Mouse (Mus musculus) intestine, embryonic 14.5 days (tissue): ENCODE measurements around the gene Lhx2. TPM values are rescaled to one million over a fixed set of nuclear protein-coding genes. Genes with fewer than 3 reads are reported as not detected.

Source experiments
- ATAC-seq: fragments of 200-750 bp; cut with Nextera tagmentation; replicated peaks from 2 replicates; pipeline ENCODE4 v1.8.0; 2017; ENCODE audit warnings: low read depth, moderate number of reproducible peaks, moderate TSS enrichment, moderate library complexity; ENCODE audit not compliant: low FRiP score, low TSS enrichment
- DNase-seq: peaks from one replicate; pipeline ENCODE4 v3.0.0-alpha.2; 2018; ENCODE audit warnings: low spot score
- H3K27ac ChIP-seq: fragments of 300-500 bp; sonication (generic); 2 replicates; pipeline ENCODE4 v1.5.1; 2014; ENCODE audit warnings: low read depth, mild to moderate bottlenecking, control low read depth
- H3K27me3 ChIP-seq: fragments of 300-500 bp; sonication (generic); replicated peaks from 2 replicates; pipeline ENCODE4 v1.6.1; 2014; ENCODE audit warnings: low read length, control low read depth; ENCODE audit not compliant: control insufficient read depth, insufficient read depth
- H3K36me3 ChIP-seq: fragments of 300-500 bp; sonication (generic); 2 replicates; pipeline ENCODE4 v1.6.1; 2014; ENCODE audit warnings: low read length, control low read depth; ENCODE audit not compliant: control insufficient read depth, insufficient read depth
- H3K4me1 ChIP-seq: fragments of 300-500 bp; sonication (generic); replicated peaks from 2 replicates; pipeline ENCODE4 v1.6.1; 2014; ENCODE audit warnings: low read length, control low read depth, mixed read lengths; ENCODE audit not compliant: control insufficient read depth, insufficient read depth
- H3K4me2 ChIP-seq: fragments of 300-500 bp; sonication (generic); 2 replicates; pipeline ENCODE4 v1.6.1; 2014; ENCODE audit warnings: low read length
- H3K4me3 ChIP-seq: fragments of 300-500 bp; sonication (generic); 2 replicates; pipeline ENCODE4 v1.5.1; 2014; ENCODE audit warnings: low read depth, low read length, control low read depth, mixed read lengths
- H3K9ac ChIP-seq: fragments of 300-500 bp; sonication (generic); 2 replicates; pipeline ENCODE4 v1.6.1; 2014; ENCODE audit warnings: mild to moderate bottlenecking, low read length
- H3K9me3 ChIP-seq: fragments of 300-500 bp; sonication (generic); 2 replicates; pipeline ENCODE4 v1.6.1; 2016; ENCODE audit warnings: low read length, control low read depth; ENCODE audit not compliant: control insufficient read depth
- WGBS: fragments of 180-500 bp; shearing (Covaris S2); extraction: QIAGEN DNeasy Blood & Tissue Kit; methylation state at CpG from one replicate; pipeline ENCODE4 v1.1.7; 2014; 5-methylcytosine and 5-hydroxymethylcytosine counted together
- polyA plus RNA-seq: library from polyadenylated mRNA; unstranded; fragments of >200 nt; fragmentation: Nextera tagmentation; extraction: Ambion mirVana; gene quantifications from 2 replicates; pipeline ENCODE4 v1.2.1, GENCODE M21; 2014

The Lhx2 gene
- polyA plus RNA-seq, 1 experiment from 2014 or later: not detected

GRCm38 (mm10) chr2:38404007-38404596 lies 65.0 kb downstream of the Lhx2 start:
- DNase-seq (no peak), ATAC-seq (no peak)
- Histone ChIP-seq H3K4me1 (no peaks in the 10 kb centered on the region), H3K9ac (no peak overlapping the region), H3K4me2 (no peak overlapping the region), H3K9me3 (no peaks in the 10 kb centered on the region), H3K27ac (no peak overlapping the region), H3K4me3 (no peak overlapping the region), H3K36me3 (no peaks in the 10 kb centered on the region), H3K27me3 (no peaks in the 10 kb centered on the region)
- 78% methylated on average over 10 of the region's 10 CpGs for WGBS

GRCm38 (mm10) chr2:38405356-38405755 lies 66.3 kb downstream of the Lhx2 start:
- Histone ChIP-seq H3K4me1 (no peaks in the 10 kb centered on the region), H3K27me3 (no peaks in the 10 kb centered on the region), H3K9me3 (no peaks in the 10 kb centered on the region), H3K4me3 (no peak overlapping the region), H3K36me3 (no peaks in the 10 kb centered on the region), H3K9ac (no peak overlapping the region), H3K4me2 (no peak overlapping the region), H3K27ac (no peak overlapping the region)
- 80% methylated on average over 4 of the region's 4 CpGs for WGBS
- ATAC-seq (no peak), DNase-seq (no peak)

GRCm38 (mm10) chr2:38409309-38409708 lies 70.2 kb downstream of the Lhx2 start:
- H3K4me3 ChIP-seq: no peak overlapping the region
- DNase-seq: no peak
- WGBS: 87% methylated on average over 3 of the region's 3 CpGs
- H3K4me2 ChIP-seq: no peak overlapping the region
- no peaks in the 10 kb centered on the region for H3K36me3 ChIP-seq
- H3K4me1 ChIP-seq: no peaks in the 10 kb centered on the region
- H3K9ac ChIP-seq: no peak overlapping the region
- no peaks in the 10 kb centered on the region for H3K27me3 ChIP-seq
- no peak for ATAC-seq
- H3K27ac ChIP-seq: no peak overlapping the region
- H3K9me3 ChIP-seq: no peaks in the 10 kb centered on the region

- DNase-seq: no peak
- no peak overlapping the region for H3K4me3 ChIP-seq
- H3K27ac ChIP-seq: no peak overlapping the region
- no peaks in the 10 kb centered on the region for H3K9me3 ChIP-seq
- no peak overlapping the region for H3K9ac ChIP-seq
- H3K4me1 ChIP-seq: no peaks in the 10 kb centered on the region
- no peaks in the 10 kb centered on the region for H3K36me3 ChIP-seq
- no peaks in the 10 kb centered on the region for H3K27me3 ChIP-seq
- ATAC-seq: no peak
- no peak overlapping the region for H3K4me2 ChIP-seq
- 87% methylated on average over 6 of the region's 6 CpGs for WGBS
These were observed 71.1 kb downstream of the Lhx2 start for GRCm38 (mm10) chr2:38410227-38410626.

DNA sequence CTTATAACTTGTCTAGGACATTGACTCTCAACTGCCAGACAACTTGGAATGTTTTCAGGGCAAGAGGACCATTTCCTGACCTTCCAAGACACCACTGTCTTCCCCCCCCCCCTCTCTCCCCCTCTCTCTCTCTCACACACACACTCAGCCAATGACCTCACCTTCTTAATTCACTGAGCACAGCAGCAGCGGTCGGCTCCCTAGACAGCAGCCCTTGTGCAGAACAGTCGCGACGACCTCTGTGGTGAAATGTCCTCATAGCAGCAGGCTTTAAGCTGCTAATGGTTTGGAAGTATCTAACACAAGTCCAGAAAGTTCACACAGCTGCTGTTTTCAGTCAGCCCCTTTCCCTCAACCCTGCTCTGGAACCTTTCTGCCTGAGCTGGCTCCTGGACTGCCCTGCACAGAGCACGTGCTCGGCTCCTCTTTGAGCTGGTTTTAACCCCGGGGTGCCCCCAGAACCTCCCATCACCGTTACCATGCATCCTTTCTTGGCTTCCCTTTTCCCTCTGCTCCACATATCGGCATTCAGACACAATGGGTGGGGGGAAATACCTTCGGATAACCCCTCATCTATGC lies 73.6 kb downstream of the Lhx2 start:
- ATAC-seq (no peak), DNase-seq (no peak)
- 30% methylated on average over 11 of the region's 11 CpGs for WGBS
- Histone ChIP-seq H3K9ac (no peak overlapping the region), H3K4me1 (no peaks in the 10 kb centered on the region), H3K4me3 (no peak overlapping the region), H3K9me3 (no peaks in the 10 kb centered on the region), H3K4me2 (no peak overlapping the region), H3K27ac (no peak overlapping the region), H3K36me3 (no peaks in the 10 kb centered on the region), H3K27me3 (no peaks in the 10 kb centered on the region)

- DNase-seq: peak; percentile 96
- Histone ChIP-seq H3K9ac (no peak overlapping the region), H3K4me1 (no peaks in the 10 kb centered on the region), H3K27me3 (no peaks in the 10 kb centered on the region), H3K36me3 (no peaks in the 10 kb centered on the region), H3K4me3 (no peak overlapping the region), H3K4me2 (no peak overlapping the region), H3K9me3 (no peaks in the 10 kb centered on the region), H3K27ac (no peak overlapping the region)
- ATAC-seq: no peak
- WGBS: 18% methylated on average over 4 of the region's 4 CpGs
These were observed 78.9 kb downstream of the Lhx2 start for GRCm38 (mm10) chr2:38417970-38418369.

Other genes starting within 250 kb of the Lhx2 start
- 11.4 and 11.6 TPM in 2 replicates for gene Dennd1a, start 51.9 kb upstream of the Lhx2 start, polyA plus RNA-seq
- 111 and 115 TPM in 2 replicates for gene Nek6, start 172.4 kb downstream of the Lhx2 start, polyA plus RNA-seq